Mouse (Mus musculus) CD8-positive naive resting alpha-beta T cell, adult 2 months (primary cell): ENCODE measurements around the gene Gnao1.

ENCODE experiments used
- DNase-seq, 2 experiments: peaks; one replicate each; pipeline ENCODE4 v3.0.0; 2022; ENCODE audit warnings: low read depth in 2 of 2, low spot score in 2 of 2

Gene Gnao1

GRCm38 (mm10) chr8:93809686-93810027 lies at the start of gene Gnao1:
Gnao1 (plus strand) TSS chr8:93809966.
- DNase-seq: no peak

- no peak for DNase-seq
Observed at GRCm38 (mm10) chr8:93777605-93778004, 32.2 kb upstream of the Gnao1 start.

- DNase-seq: no peak
Observed at GRCm38 (mm10) chr8:93809226-93809625, 540 bp upstream of the Gnao1 start.

GRCm38 (mm10) chr8:93810028-93810858 lies 477 bp downstream of the Gnao1 start:
- DNase-seq: no peak

- no peak for DNase-seq
Observed at GRCm38 (mm10) chr8:93810859-93811602, 1.3 kb downstream of the Gnao1 start.

DNA sequence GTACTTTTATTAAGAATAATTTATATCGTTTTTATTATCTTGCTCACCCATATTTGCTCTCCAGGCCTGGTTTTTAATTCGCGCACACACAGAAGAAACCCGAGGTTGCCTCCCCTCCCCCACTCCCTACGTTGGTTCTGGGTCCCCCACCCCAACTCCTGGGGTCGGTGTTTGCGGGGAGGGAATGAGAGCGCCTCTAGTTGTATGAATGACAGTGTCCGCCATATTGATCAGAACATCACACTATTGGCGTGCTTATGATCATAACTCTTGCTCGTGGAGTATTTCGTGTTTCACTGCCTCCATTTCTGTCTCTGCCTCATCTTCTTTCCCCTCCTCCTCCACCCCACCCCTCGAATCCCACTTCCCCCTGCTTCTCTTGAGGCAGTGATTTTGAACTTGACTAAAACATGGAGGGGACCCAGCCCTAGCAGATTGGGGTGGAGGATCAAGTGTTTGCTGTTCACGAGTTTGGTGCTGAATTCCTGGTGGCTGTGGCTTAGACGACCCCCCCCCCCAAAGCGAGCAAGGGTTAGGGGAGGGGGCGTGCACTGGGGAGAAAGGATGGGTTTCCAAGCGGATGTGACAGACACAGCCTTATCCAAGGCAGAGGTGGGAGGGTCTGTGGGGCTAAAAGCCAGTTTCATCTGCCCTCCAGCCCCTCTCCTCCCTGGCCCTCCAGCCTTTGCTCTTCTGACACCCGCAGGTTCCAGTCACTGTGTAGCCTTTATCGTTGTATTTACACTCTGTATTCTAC lies 2.1 kb downstream of the Gnao1 start:
- no peak for DNase-seq

GRCm38 (mm10) chr8:93812566-93813404 lies 3.0 kb downstream of the Gnao1 start:
- DNase-seq: no peak

DNA sequence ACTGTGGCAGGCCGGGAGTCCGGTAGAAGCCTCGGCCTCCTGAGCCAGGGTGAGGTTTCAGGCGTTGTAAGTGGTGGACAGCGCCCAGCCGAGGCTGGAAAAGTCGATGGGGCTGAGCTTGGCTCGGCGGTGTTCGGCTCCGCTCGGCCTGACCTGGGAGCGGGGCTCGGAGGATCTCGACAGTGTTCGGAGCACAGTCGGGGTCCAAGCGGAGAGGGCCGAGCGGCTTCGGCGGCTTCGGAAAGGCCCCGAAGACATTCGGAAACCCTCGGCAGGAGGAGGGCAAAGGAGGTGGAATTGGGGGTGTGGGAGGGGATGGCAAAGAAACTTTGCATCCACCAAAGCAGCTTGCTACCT lies 3.6 kb downstream of the Gnao1 start:
- peak; percentile 9 to 14 for DNase-seq

DNA sequence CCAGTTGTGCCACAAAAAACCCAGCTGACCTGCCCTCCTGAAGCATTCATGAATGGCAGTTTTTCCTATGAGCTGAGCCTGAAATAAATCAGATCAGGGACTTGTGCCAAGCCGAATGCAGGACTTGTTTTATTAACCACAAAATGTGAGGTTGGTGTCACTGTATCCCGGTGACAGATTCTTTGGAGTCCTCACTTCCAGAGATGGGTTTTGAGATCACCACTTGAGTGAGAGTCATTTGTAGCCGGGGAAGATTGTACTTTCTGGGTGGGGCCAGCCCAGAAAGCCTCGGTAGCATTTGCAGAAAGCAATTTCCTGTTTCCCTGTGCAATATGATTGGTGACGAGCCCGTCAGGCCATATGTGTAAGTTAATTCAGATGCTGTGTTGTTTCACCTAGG lies 4.5 kb downstream of the Gnao1 start:
- DNase-seq: no peak

DNA sequence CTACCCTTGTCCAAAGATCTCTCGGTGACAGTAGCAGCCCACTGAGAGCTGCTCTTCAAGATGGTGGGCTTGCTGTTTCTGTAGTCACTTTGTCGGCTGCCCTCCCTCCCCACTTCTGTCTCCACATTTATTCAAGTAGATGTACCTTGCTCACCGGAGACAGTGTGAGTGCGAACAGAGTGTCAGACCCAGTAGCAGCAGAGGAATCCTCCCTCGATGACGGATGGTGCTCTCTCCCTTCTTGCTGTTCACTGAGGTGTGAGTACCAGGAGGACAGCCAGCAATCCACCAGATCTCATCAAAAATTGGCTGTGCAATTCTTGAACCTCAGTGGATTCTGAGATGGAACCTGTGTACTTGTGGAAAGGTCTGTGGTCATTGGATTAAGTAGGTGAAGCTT lies 6.5 kb downstream of the Gnao1 start:
- no peak for DNase-seq

- DNase-seq: no peak
Observed at GRCm38 (mm10) chr8:93817366-93817765, 7.6 kb downstream of the Gnao1 start.

DNA sequence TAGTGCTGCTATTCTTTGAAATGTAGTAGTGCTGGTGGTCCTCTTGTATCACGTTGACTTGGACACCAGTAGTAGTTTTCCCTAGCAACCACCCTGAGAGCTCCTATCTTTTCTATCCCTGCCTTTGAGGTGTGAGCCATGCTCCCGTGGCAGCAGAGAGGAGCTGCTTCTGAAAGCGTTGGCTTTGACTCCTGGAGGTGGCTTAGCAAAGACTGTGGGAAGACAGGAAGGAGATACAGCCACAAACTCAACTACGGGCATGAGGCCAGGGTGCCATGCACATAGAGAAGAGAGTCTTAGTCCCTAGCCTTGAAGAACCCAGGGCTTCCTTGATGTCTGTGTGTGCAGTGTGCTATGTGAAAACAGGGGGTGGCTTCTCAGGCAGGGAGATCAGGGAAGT lies 10.2 kb downstream of the Gnao1 start:
- no peak for DNase-seq

GRCm38 (mm10) chr8:93821327-93821726 lies 11.6 kb downstream of the Gnao1 start:
- DNase-seq: no peak

DNA sequence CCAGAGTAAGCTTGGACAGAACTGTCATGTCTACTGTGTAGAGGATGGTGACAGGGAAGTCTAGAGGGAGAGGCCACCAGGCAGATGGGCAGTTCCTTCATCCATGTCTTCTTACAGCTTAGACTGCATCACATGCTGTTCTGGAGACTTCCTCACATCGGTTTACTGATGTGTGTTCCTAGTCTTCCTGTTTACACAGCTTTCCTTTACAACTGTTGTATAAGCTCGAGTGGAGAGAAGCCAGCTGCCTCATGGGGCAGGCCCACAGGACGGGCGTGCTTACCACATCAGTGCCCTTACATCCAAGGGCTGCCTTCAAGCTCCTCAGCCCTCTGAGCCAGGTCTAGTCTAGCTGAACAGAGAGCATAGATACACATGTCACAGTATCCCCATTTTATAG lies 15.6 kb downstream of the Gnao1 start:
- no peak for DNase-seq

DNA sequence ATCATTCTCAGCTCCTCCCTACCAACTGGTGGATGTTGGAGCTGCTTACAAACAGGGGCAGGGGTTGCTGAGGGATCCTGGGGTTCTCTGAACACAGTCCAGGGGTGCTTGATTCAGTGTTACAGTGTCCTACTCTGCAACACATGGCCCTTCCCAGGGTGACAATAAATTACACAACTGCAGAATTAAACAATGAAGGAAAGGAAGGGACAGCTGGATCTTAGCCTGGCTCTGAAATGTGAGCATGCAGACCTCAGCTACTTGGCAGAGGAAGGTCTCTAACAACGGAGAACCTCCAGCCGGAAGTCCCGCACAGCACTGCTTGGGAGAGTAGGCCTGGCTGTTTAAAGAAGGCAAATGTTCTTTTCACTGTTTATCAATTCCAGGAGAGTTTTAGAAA lies 20.9 kb downstream of the Gnao1 start:
- DNase-seq: no peak

DNA sequence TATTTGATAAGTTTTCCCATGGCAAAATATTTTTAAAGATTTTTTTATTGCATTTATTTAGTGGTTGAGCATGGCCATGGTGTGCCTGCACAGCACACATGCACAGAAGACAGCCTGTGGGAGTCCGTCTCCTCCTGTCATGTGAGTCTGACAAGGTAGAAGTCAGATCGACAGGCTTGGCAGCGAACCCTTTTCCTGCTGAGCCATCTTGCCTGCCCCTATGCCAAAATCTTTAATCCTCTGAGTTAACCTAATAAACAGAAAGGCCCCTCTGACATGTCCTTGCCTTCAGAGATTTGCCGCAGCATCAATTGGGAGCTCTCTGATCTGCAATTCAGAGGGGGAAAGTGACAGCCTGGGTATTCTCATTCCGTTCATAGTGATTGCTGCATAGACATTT lies 26.0 kb downstream of the Gnao1 start:
- DNase-seq: no peak

DNA sequence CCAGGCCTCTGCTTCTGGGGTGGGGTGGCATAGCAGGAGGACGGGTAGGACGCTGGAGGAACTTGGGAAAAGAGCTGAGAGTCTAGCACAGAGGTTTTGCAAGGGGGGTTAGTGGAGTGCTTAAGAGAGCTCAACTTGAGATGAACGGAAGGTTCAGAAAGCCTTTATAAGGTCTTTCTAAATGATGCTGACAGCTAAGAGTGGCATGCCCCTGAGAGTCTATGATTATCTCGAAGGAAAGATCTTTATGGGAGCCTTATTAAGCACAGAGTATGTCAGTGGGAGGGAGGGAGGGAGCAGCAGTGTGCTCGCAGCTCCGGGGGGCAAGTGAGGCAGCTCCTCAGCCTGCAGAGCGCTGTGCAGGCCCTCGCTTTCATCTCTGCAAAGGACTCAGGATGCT lies 29.3 kb downstream of the Gnao1 start:
- DNase-seq: no peak

DNA sequence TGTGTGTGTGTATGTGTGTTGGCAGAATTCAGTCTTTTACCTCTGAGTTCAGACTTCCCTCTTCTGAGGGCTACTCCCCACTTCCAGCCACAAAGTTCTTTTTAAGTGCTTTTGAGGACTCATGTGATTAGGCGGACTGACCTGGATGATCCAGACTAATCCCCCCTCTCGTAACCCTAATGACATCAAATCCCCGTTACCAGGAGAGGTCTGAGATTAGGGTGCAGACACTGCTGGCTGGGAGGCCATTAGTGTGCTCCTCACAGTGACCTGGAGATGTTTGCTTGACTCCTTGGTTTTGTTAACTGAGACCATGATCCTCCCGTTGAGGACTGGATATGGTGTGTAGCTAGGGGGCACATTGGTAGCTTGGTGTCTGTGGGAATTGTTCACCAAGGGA lies 30.7 kb downstream of the Gnao1 start:
- no peak for DNase-seq

- no peak for DNase-seq
Observed at GRCm38 (mm10) chr8:93840956-93841752, 31.4 kb downstream of the Gnao1 start.

- DNase-seq: no peak
Observed at GRCm38 (mm10) chr8:93842574-93842973, 32.8 kb downstream of the Gnao1 start.
